Mouse (Mus musculus) spleen, postnatal 36 days (tissue): ENCODE measurements around the gene Gpr179.

ENCODE experiments used
- DNase-seq, 2 experiments: peaks; one replicate each; pipeline ENCODE4 v3.0.0; 2022; ENCODE audit warnings: low spot score in 2 of 2, mixed read lengths in 1 of 2

Gene Gpr179

GRCm38 (mm10) chr11:97352027-97352684 lies at the start of gene Gpr179:
TSS of gene Gpr179 (minus strand) at chr11:97352077.
- DNase-seq = no peak

GRCm38 (mm10) chr11:97401082-97401481 lies 49.2 kb upstream of the Gpr179 start:
- no peak for DNase-seq

DNA sequence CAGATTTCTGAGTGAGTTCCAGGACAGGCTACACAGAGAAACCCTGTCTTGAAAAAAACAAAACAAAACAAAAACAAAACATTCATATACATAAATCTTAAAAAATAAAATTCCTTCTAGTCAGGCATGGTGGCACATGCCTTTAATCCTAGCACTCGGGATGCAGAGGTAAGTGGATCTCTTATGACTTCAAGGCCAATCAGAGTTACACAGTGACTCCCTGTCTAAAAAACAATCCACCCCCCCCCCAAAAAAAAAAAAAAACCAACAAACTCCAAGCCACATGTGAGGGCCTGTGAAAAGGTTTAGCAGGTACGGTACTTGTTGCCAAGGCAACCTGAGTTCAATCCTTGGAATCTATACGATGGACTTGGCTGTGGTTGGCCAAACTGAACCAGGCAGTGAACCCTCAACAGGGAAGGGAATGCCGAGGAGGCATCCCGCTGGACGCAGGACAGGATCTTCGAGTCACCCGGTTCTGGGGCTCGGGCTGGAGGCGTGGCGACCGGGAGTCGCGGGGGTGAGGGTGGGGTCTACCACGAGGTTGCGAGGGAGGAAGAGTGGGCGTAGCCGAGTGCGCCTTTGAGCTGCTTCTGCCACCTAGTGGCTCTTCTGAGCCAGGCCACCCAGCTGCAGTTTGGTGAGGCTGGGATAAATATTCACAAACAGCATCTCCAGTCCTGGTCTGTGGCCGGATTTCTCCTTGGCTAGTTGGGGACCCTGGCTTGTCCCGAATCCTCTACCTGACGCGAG lies 48.3 kb upstream of the Gpr179 start:
- peak; percentile 71 to 73 for DNase-seq

GRCm38 (mm10) chr11:97398506-97398905 lies 46.6 kb upstream of the Gpr179 start:
- no peak for DNase-seq

DNA sequence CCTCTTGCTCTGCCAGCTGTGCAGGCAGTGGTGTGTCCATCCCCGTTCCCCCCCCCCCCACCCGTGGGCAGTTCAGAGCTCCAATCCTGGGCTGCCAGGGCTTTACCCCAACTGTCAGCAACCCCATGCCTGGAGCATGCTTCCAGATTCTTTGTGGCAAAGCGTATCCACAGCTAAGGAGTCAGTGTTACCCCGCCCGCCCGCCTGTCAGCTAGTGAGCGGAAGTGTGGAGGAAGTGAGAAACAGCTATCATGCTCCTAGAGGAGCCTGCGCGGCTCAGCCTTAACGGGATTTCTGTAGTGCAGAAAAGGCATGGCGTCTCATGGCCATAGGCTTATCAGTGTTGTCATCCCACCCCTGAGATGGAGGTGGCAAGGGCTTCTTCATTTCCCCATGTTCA lies 42.3 kb upstream of the Gpr179 start:
- DNase-seq = no peak

GRCm38 (mm10) chr11:97393658-97394057 lies 41.8 kb upstream of the Gpr179 start:
- DNase-seq = no peak

GRCm38 (mm10) chr11:97389127-97389526 lies 37.2 kb upstream of the Gpr179 start:
- no peak for DNase-seq

DNA sequence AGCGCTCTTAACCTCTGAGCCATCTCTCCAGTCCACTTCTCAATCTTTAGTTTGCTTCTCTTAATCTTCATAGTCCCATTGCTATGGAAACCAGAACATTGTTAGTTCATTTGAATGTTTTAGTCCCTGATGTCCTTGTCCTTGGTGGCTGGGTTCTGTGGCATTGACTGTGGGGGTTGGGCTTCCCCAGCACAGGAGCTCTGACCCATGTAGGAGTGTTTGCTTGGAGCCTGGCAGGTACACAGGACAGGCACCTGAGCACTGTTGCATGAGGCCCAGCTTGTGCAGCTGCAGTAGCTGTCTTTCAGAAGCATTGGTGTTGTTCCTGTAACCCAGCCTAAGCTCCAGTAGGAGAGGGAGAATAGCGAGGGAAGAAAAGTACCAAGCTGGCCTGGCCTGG lies 35.9 kb upstream of the Gpr179 start:
- DNase-seq = no peak

GRCm38 (mm10) chr11:97383764-97384163 lies 31.9 kb upstream of the Gpr179 start:
- DNase-seq = no peak

- no peak for DNase-seq
Observed at GRCm38 (mm10) chr11:97383017-97383416, 31.1 kb upstream of the Gpr179 start.

DNA sequence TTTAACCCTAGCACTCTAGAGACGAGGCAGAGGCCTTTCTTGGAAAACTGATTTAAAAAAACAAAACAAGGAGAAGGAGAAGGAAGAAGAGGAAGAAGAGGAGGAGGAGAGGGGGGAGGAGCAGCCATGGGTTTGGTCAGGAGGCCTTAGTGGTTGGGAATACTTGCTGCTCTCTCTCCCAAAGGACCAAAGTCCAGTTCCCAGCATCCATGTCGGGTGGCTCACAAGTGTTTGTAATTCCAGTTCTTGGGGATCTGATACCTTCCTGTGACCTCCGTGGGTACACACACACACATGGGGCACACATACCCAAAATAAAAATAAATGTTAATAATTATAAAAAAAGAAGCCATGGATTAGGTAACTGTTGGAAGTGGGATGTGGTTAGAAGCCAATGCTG lies 28.2 kb upstream of the Gpr179 start:
- no peak for DNase-seq

GRCm38 (mm10) chr11:97373402-97373801 lies 21.5 kb upstream of the Gpr179 start:
- no peak for DNase-seq

DNA sequence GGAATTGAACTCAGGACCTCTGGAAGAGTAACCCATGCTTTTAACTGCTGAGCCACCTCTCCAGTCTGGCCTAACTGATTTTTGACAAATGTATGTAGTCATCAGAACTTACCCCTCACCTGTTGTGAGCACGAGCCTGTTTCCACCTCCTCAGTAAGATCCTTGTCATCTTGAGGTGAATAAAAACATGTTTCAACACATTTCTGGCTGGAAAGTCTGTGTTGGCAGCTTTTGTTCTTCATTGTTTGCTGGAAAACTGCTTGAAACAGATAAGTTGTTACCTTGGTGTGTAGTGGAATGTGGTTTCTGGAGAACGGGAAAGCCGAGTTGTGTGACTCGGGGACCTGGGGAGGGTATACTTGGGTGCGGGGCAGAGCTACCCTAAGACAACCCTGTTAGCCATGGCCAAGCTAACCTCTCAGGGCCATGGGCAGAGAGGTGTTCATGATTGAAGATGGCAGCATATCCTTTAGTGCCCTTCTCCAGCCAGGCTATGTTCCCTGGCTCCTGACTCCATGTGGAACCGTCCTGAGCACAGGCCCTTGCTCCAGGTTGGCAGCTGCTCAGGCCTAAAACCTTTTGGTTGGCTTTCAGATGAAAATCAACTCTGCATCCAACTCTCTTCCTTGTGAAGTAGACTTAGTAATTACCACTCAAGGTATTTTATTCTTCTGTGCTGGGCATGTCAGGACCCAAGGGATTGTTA lies 20.4 kb upstream of the Gpr179 start:
- no peak for DNase-seq

GRCm38 (mm10) chr11:97370329-97371091 lies 18.6 kb upstream of the Gpr179 start:
- no peak for DNase-seq

DNA sequence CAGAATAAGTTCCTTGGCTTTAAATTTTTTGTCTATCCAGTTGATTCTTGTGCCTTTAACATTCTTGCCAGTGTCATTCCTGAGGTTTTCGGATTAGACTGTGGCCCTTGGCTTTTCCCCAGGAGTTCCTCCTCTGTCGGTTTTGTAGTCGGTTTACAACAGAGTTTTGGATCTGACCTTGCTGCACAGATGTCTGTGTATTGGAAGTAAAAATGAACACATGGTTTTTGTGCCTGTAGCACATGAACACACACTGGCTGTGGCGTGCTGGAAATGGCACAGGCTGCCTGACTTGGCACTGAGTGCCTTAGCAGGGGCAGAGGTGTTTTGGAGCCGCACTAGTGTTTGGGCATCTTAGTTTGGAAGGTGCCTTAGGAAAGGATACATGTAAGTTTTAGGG lies 16.6 kb upstream of the Gpr179 start:
- DNase-seq = no peak

DNA sequence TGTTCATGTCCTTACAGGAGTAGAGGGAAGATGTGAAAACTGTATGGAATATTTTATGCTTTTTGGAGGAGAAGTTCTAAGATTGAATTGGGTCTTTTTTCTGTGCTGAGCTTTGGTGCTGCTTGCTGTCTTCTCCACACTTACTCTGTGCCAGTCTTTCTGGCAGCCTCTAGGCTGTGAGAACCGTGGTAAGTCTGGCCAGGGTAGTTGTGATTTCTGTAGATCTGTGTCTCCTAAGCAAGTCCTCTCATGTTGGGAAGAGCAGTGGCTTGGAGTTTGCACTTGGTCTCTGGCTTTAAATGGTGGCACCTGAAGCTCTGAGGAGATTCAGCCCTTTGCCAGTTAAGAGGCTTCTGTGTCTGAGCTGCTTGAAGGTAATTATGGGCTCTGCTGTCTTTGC lies 13.7 kb upstream of the Gpr179 start:
- no peak for DNase-seq

DNA sequence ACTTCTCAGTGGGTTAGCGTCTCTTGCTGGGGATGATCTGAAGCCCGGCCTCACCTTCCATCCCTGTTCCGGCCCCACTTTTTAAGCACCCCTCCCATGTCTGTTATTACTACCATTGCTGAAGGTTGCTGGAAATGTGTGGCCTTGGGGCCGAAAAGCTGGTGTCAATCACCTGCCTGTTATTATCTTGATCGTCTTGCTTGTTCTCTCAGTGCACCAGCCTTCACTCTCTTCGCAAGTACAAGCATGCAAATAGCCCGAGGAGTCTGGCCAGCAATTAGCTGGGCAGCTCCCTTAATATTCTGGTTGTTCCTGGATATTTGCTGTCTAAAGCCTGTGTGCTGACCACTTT lies 11.7 kb upstream of the Gpr179 start:
- DNase-seq = no peak

- DNase-seq = peak; percentile 19 to 24
Observed at GRCm38 (mm10) chr11:97362943-97363643, 11.2 kb upstream of the Gpr179 start.

GRCm38 (mm10) chr11:97362649-97362942 lies 10.7 kb upstream of the Gpr179 start:
- no peak for DNase-seq

- peak; percentile 92 for DNase-seq
Observed at GRCm38 (mm10) chr11:97361948-97362648, 10.2 kb upstream of the Gpr179 start, which contains the start of gene Socs7. TSS of gene Socs7 (plus strand) at chr11:97362551.

- peak; percentile 46 to 61 for DNase-seq
Observed at GRCm38 (mm10) chr11:97357663-97358062, 5.8 kb upstream of the Gpr179 start.
